Mouse (Mus musculus) hindbrain, postnatal 0 days (tissue): Measurements from ENCODE around the gene Mfsd7a. TPM values are rescaled to one million over a fixed set of nuclear protein-coding genes. Genes with fewer than 3 reads are reported as not detected.

ENCODE experiments used
- ATAC-seq: fragments of 200-750 bp; cut with Nextera tagmentation; 2 replicates; pipeline ENCODE4 v1.8.0; 2017; ENCODE audit warnings: mild to moderate bottlenecking, moderate TSS enrichment, moderate library complexity
- DNase-seq: peaks from one replicate; pipeline ENCODE4 v3.0.0-alpha.2; 2015; ENCODE audit warnings: low spot score
- H3K27ac ChIP-seq: fragments of 300-500 bp; sonication (generic); 2 replicates; pipeline ENCODE4 v1.5.1; 2014; ENCODE audit warnings: mild to moderate bottlenecking
- H3K27me3 ChIP-seq: fragments of 300-500 bp; sonication (generic); 2 replicates; pipeline ENCODE4 v1.6.1; 2014; ENCODE audit warnings: low read length, mixed read lengths; ENCODE audit not compliant: insufficient read depth
- H3K36me3 ChIP-seq: fragments of 300-500 bp; sonication (generic); 2 replicates; pipeline ENCODE4 v1.6.1; 2014; ENCODE audit warnings: low read length, mixed read lengths; ENCODE audit not compliant: insufficient read depth
- H3K4me1 ChIP-seq: fragments of 300-500 bp; sonication (generic); 2 replicates; pipeline ENCODE4 v1.6.1; 2014; ENCODE audit warnings: antibody characterized with exemption, low read length, mixed read lengths; ENCODE audit not compliant: insufficient read depth
- H3K4me2 ChIP-seq: fragments of 300-500 bp; sonication (generic); 2 replicates; pipeline ENCODE4 v1.6.1; 2014; ENCODE audit warnings: low read depth, mild to moderate bottlenecking, low read length, moderate library complexity, mixed read lengths
- H3K4me3 ChIP-seq: fragments of 300-500 bp; sonication (generic); 2 replicates; pipeline ENCODE4 v1.5.1; 2014; ENCODE audit warnings: low read length
- H3K9ac ChIP-seq: fragments of 300-500 bp; sonication (generic); replicated peaks from 2 replicates; pipeline ENCODE4 v1.6.1; 2014; ENCODE audit warnings: mild to moderate bottlenecking, low read length, moderate library complexity, mixed read lengths
- H3K9me3 ChIP-seq: fragments of 300-500 bp; sonication (generic); 2 replicates; pipeline ENCODE4 v1.6.1; 2016; ENCODE audit warnings: low read length, mixed read lengths
- CTCF ChIP-seq: IDR thresholded peaks from 2 replicates; pipeline ENCODE4 v1.5.1; 2016; ENCODE audit warnings: antibody characterized with exemption, control low read depth, low read depth
- WGBS: fragments of 180-500 bp; shearing (Covaris S2); extraction: QIAGEN DNeasy Blood & Tissue Kit; methylation state at CpG from one replicate; pipeline ENCODE4 v1.1.7; 2014; 5-methylcytosine and 5-hydroxymethylcytosine counted together
- polyA plus RNA-seq: library from polyadenylated mRNA; unstranded; fragments of >200 nt; fragmentation: Nextera tagmentation; extraction: Ambion mirVana; gene quantifications from 2 replicates; pipeline ENCODE4 v1.2.1, GENCODE M21; 2015
- total RNA-seq: library from RNA; depleted of rRNA; stranded (reverse); fragments of >200 nt; gene quantifications from 2 replicates; pipeline ENCODE4 v1.2.3, GENCODE M21; 2014; rRNA removed

Gene Mfsd7a
- total and polyA plus RNA-seq, 2 experiments from 2014 or later = 0.15 to 0.52 TPM

DNA sequence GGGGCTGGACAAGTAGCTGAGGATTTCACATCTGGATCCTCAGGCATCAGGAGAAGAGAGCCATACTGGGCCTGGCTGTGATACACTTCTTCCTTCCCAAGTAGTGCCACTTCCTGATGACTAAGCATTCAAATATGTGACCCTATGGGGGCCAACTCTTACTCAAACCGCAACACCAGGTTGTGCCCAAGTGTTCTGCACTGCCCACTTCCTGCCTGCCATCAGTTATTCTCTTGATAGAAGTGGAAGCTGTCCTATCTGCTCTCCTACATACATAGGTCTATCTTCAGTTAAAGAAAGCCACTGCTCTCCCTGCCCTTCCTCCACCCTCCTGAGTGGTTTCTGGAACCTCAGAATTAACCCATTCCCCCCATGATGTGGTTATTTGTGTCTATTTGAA lies 43.2 kb downstream of the Mfsd7a start:
- WGBS = 74% methylated on average over 1 of the region's 1 CpGs
- no peak for DNase-seq
- Histone ChIP-seq H3K4me3 (no peak overlapping the region), H3K4me1 (no peaks in the 10 kb centered on the region), H3K36me3 (no peaks in the 10 kb centered on the region), H3K9me3 (no peaks in the 10 kb centered on the region), H3K9ac (no peak overlapping the region), H3K27ac (no peak overlapping the region), H3K27me3 (no peaks in the 10 kb centered on the region), H3K4me2 (no peak overlapping the region)
- no peak for ATAC-seq
- no peak for TF ChIP-seq CTCF

DNA sequence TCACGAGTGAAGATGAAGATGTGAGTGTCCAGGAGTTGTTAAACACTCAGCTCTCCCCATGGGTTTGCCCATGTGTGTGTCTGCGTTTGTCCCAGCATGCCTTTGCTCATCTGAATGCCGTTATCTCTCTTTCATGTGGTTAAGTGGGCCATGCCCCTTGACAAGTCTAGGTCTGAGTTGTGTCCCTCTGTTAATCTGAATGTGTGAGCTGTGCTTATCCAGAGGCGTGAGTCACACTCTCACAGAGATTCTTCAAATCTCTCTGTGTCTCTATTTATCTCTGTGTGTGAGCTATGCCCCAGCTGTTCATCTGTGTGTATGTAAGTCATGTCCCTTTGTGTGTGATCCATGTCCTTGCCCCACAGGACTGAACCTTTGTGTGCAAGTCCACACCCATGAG lies 45.2 kb downstream of the Mfsd7a start:
- 81% methylated on average over 4 of the region's 4 CpGs for WGBS
- no peak for DNase-seq
- no peak for ATAC-seq
- Histone ChIP-seq H3K4me1 (no peaks in the 10 kb centered on the region), H3K36me3 (no peaks in the 10 kb centered on the region), H3K27me3 (no peaks in the 10 kb centered on the region), H3K9ac (no peak overlapping the region), H3K27ac (no peak overlapping the region), H3K4me3 (no peak overlapping the region), H3K9me3 (no peaks in the 10 kb centered on the region), H3K4me2 (no peak overlapping the region)
- no peak for TF ChIP-seq CTCF

Other genes starting within 250 kb of the Mfsd7a start
- gene Dr1, start 180.0 kb downstream of the Mfsd7a start, total RNA-seq = 31.8 and 39.4 TPM in 2 replicates
- gene Dr1, start 180.0 kb downstream of the Mfsd7a start, polyA plus RNA-seq = 39.7 and 39.9 TPM in 2 replicates
- 4.9 and 7.2 TPM in 2 replicates for gene Pigg, start 136.3 kb downstream of the Mfsd7a start, total RNA-seq
- 2.2 and 2.5 TPM in 2 replicates for gene Pigg, start 136.3 kb downstream of the Mfsd7a start, polyA plus RNA-seq
- 93.4 and 97.0 TPM in 2 replicates for gene Gm42517, start 81.0 kb downstream of the Mfsd7a start, total RNA-seq
- gene Gm42517, start 81.0 kb downstream of the Mfsd7a start, polyA plus RNA-seq = 3.8 and 4.5 TPM in 2 replicates
- not detected in 2 replicates for gene Pde6b, start 60.5 kb downstream of the Mfsd7a start, total RNA-seq
- gene Pde6b, start 60.5 kb downstream of the Mfsd7a start, polyA plus RNA-seq = 0.14 and 0.26 TPM in 2 replicates
- 31.5 and 90.8 TPM in 2 replicates for gene Atp5k, start 14.4 kb downstream of the Mfsd7a start, total RNA-seq
- gene Atp5k, start 14.4 kb downstream of the Mfsd7a start, polyA plus RNA-seq = 621 and 639 TPM in 2 replicates
- gene Pcgf3, start 12.3 kb upstream of the Mfsd7a start, total RNA-seq = 32.0 and 36.4 TPM in 2 replicates
- gene Pcgf3, start 12.3 kb upstream of the Mfsd7a start, polyA plus RNA-seq = 12.1 and 12.9 TPM in 2 replicates
- gene Cplx1, start 101.1 kb upstream of the Mfsd7a start, total RNA-seq = 95.6 and 118 TPM in 2 replicates
- gene Cplx1, start 101.1 kb upstream of the Mfsd7a start, polyA plus RNA-seq = 257 and 267 TPM in 2 replicates
- gene Gak, start 180.9 kb upstream of the Mfsd7a start, total RNA-seq = 75.5 and 87.8 TPM in 2 replicates
- gene Gak, start 180.9 kb upstream of the Mfsd7a start, polyA plus RNA-seq = 40.2 and 43.5 TPM in 2 replicates
- 43.6 and 50.0 TPM in 2 replicates for gene Tmem175, start 180.9 kb upstream of the Mfsd7a start, total RNA-seq
- gene Tmem175, start 180.9 kb upstream of the Mfsd7a start, polyA plus RNA-seq = 38.7 and 40.6 TPM in 2 replicates
- gene Idua, start 211.4 kb upstream of the Mfsd7a start, total RNA-seq = 4.9 and 11.4 TPM in 2 replicates
- 8.0 and 8.2 TPM in 2 replicates for gene Idua, start 211.4 kb upstream of the Mfsd7a start, polyA plus RNA-seq
- gene Dgkq, start 220.8 kb upstream of the Mfsd7a start, total RNA-seq = 48.2 and 64.4 TPM in 2 replicates
- gene Dgkq, start 220.8 kb upstream of the Mfsd7a start, polyA plus RNA-seq = 19.3 and 20.0 TPM in 2 replicates
- gene Slc26a1, start 226.7 kb upstream of the Mfsd7a start, total RNA-seq = 6.3 and 12.6 TPM in 2 replicates
- gene Slc26a1, start 226.7 kb upstream of the Mfsd7a start, polyA plus RNA-seq = 3.5 and 3.6 TPM in 2 replicates
- 38.5 and 42.7 TPM in 2 replicates for gene Fgfrl1, start 243.5 kb upstream of the Mfsd7a start, total RNA-seq
- gene Fgfrl1, start 243.5 kb upstream of the Mfsd7a start, polyA plus RNA-seq = 11.3 and 12.1 TPM in 2 replicates